Mouse (Mus musculus): Measurements from ENCODE around the gene Ttc21a. TPM values are rescaled to one million over a fixed set of nuclear protein-coding genes. Genes with fewer than 3 reads are reported as not detected.

Gene Ttc21a
- polyA plus RNA-seq, 1 experiment from 2014 or later, result 0.22 TPM

- Histone ChIP-seq H3K36me3 (replicated peaks) (no peaks in the 10 kb centered on the region), H3K9me3 (replicated peaks) (no peaks in the 10 kb centered on the region), H3K27ac (replicated peaks) (peak overlapping the region; percentile 76), H3K4me2 (peak overlapping the region; percentile 81), H3K4me1 (replicated peaks) (peaks cover 65% of the 10 kb centered on the region), H3K9ac (peak overlapping the region; percentile 61), H3K27me3 (peaks cover 51% of the 10 kb centered on the region), H3K4me3 (replicated peaks) (peak overlapping the region; percentile 66)
- WGBS (ENCODE audit: insufficient replicate concordance), result under 1% methylated on average over 48 of the region's 48 CpGs
- peak; percentile 3 for ATAC-seq (ENCODE audit: insufficient read depth)
Observed at GRCm38 (mm10) chr9:119982956-119983551, 45.6 kb downstream of the Ttc21a start.

DNA sequence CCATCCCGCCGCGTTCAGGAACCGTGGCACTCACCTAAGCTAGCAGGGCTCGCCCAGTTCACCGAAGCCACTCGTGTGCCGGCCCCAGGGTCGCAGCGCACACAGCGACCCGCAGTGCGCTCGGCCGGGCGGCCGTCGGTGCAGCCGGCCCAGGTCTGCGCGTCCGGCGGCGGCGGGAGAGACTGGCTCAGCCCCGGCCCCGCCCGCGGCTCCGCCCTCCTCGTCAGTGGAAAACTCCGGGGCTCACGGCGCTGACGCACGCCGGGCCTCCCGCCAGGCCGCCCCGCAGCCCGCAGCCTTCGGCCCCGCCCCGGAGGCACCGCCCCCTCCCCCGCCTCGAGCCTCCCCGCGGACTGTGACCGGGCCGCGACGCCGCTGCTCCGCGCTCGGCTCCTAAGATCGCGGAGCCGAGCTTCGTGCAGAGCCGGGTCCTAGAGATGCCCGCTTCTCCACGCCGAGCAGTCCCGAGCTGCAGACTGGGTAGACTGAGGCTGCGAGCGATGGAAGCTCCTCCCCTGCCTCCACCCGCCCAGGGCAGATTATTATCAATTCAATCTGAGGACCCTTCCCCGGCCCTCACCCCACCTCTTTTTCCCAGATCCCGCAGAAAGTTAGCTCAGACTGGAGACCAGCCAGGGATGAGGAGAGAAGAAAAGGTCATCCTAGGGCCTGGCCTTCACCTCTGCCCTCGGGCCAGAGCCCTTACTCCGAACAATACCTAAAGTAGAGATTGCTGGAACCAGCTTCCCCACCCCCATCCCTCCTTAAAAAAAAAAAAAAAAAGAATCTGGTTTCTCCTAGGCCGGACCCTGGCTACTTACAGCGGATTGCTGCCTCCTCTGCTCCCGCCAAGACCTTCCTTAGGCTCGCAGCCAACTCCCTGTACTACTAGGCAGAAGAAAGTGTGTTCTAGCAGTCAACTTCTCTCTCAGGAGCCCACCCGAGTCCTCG is 46.5 kb downstream of the Ttc21a start:
- ATAC-seq (ENCODE audit: insufficient read depth), result peak; percentile 73

DNA sequence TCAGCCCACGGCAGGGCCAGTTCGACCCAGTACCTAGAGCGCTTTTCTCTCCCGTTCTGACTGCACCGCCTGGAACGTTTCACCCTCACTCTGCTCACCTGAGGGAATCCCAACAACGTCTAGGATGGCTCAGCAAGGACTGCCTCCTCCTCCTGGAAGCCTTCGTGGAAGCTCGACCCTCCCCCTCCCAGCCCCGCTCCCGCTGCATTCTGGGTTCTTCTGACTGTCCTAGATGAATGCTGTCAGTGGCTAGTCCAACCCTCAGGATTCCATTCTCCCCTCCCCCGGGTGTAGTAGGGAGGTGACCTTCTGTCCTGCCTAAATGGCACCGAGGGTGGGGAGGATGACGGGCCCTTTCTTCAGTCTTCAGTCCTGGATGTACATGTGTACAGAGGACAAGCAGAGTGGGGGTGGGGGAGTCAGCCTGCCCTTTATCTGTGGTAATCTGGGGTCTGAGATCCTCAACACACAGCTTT is 47.2 kb downstream of the Ttc21a start, which contains the start of gene Csrnp1:
TSS of gene Csrnp1 (minus strand) at position 123 of the 476 bp plus-strand sequence.
- H3K36me3 ChIP-seq (replicated peaks), result no peaks in the 10 kb centered on the region
- no peak for ATAC-seq (ENCODE audit: insufficient read depth)
- H3K9ac ChIP-seq, result peak within 1 kb of the TSS; percentile 61
- peak within 1 kb of the TSS; percentile 76 for H3K27ac ChIP-seq (replicated peaks)
- H3K27me3 ChIP-seq, result peaks cover 51% of the 10 kb centered on the region
- peak within 1 kb of the TSS; percentile 66 for H3K4me3 ChIP-seq (replicated peaks)
- H3K9me3 ChIP-seq (replicated peaks), result no peaks in the 10 kb centered on the region
- H3K4me1 ChIP-seq (replicated peaks), result peaks cover 51% of the 10 kb centered on the region
- WGBS (ENCODE audit: insufficient replicate concordance), result 14% methylated on average over 14 of the region's 14 CpGs
- peak within 1 kb of the TSS; percentile 81 for H3K4me2 ChIP-seq

More for the DNA sequence above, 46.5 kb downstream of the Ttc21a start:
- H3K9ac ChIP-seq, result peak overlapping the region; percentile 61
- H3K27ac ChIP-seq (replicated peaks), result peak overlapping the region; percentile 76
- H3K27me3 ChIP-seq, result peaks cover 51% of the 10 kb centered on the region
- peak overlapping the region; percentile 81 for H3K4me2 ChIP-seq
- H3K4me3 ChIP-seq (replicated peaks), result peak overlapping the region; percentile 66
- H3K36me3 ChIP-seq (replicated peaks), result no peaks in the 10 kb centered on the region
- 2% methylated on average over 78 of the region's 79 CpGs for WGBS (ENCODE audit: insufficient replicate concordance)
- H3K4me1 ChIP-seq (replicated peaks), result peaks cover 57% of the 10 kb centered on the region
- no peaks in the 10 kb centered on the region for H3K9me3 ChIP-seq (replicated peaks)

GRCm38 (mm10) chr9:119985881-119986574 is 48.6 kb downstream of the Ttc21a start:
- Histone ChIP-seq H3K4me3 (replicated peaks) (no peak overlapping the region), H3K27me3 (peaks cover 51% of the 10 kb centered on the region), H3K4me2 (no peak overlapping the region), H3K9ac (no peak overlapping the region), H3K9me3 (replicated peaks) (no peaks in the 10 kb centered on the region), H3K36me3 (replicated peaks) (no peaks in the 10 kb centered on the region), H3K27ac (replicated peaks) (no peak overlapping the region), H3K4me1 (replicated peaks) (peaks cover 38% of the 10 kb centered on the region)
- no peak for ATAC-seq (ENCODE audit: insufficient read depth)
- WGBS (ENCODE audit: insufficient replicate concordance), result 68% methylated on average over 10 of the region's 10 CpGs

- H3K9ac ChIP-seq, result no peak overlapping the region
- H3K27ac ChIP-seq (replicated peaks), result no peak overlapping the region
- H3K36me3 ChIP-seq (replicated peaks), result no peaks in the 10 kb centered on the region
- H3K4me1 ChIP-seq (replicated peaks), result peaks cover 15% of the 10 kb centered on the region
- H3K27me3 ChIP-seq, result peaks cover 32% of the 10 kb centered on the region
- ATAC-seq (ENCODE audit: insufficient read depth), result no peak
- H3K9me3 ChIP-seq (replicated peaks), result no peaks in the 10 kb centered on the region
- H3K4me3 ChIP-seq (replicated peaks), result no peak overlapping the region
- no peak overlapping the region for H3K4me2 ChIP-seq
- 46% methylated on average over 7 of the region's 7 CpGs for WGBS (ENCODE audit: insufficient replicate concordance)
Observed at GRCm38 (mm10) chr9:119988304-119988703, 50.9 kb downstream of the Ttc21a start.

DNA sequence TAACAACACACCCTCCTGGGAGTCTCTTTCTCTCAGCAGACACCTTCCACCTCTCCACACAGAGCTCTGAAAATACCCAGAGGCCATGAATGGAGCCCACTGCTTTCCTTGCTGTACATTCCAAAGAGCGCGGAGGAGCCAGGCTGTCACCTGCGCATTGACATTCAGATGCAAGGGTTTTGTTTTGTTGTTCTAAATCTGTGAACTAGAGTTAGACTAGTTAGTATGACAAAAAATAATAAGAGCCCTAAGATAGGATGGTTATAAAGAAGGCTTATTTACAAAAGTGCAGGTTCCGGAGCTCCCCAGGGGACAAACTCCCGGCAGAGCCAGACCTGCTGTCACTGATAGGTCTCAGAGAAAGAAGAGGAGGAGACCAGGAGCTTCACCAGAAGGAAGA is 53.9 kb downstream of the Ttc21a start:
- H3K4me1 ChIP-seq (replicated peaks), result no peaks in the 10 kb centered on the region
- no peak overlapping the region for H3K9ac ChIP-seq
- no peak for ATAC-seq (ENCODE audit: insufficient read depth)
- no peak overlapping the region for H3K4me3 ChIP-seq (replicated peaks)
- no peaks in the 10 kb centered on the region for H3K36me3 ChIP-seq (replicated peaks)
- H3K27me3 ChIP-seq, result peaks cover 4% of the 10 kb centered on the region; the same call in 1 of the 2 replicates
- H3K27ac ChIP-seq (replicated peaks), result no peak overlapping the region
- 53% methylated on average over 5 of the region's 5 CpGs for WGBS (ENCODE audit: insufficient replicate concordance)
- no peak overlapping the region for H3K4me2 ChIP-seq
- no peaks in the 10 kb centered on the region for H3K9me3 ChIP-seq (replicated peaks)

DNA sequence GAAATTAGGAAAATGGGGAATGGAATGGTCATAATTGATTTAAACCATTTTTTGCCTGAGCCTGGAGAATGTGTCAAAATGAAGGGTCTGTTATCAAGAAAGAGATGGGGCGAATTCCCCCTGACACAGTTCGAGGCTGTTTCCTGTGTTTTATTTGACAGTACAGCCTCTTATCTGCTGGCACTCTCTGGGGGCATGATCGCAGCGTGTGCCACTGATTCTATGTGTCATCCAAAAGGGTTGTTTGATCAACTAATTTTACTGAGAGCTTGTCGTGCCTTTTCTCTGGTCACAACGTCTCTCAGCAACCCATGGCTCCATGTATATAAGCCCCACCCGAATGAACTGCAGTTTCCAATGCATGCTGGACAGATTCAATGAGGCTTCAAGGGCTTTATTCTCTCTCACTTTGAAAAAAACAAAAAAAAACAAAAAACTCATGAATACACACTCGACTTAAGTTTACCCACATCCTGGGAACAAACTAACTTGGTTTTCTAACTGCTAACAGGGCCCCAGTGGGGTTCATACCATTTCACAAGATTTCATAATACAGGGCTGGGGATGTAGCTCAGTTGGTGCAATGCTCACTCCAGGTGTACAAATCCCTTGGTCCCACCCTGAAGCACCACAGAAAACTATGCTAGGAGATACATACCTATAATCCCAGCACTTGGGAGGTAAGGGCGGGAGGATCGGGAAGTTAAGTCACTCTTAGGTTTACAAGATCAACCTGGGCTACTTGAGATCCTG is 55.9 kb downstream of the Ttc21a start:
- no peaks in the 10 kb centered on the region for H3K27me3 ChIP-seq
- no peaks in the 10 kb centered on the region for H3K4me1 ChIP-seq (replicated peaks)
- ATAC-seq (ENCODE audit: insufficient read depth), result no peak
- no peak overlapping the region for H3K4me3 ChIP-seq (replicated peaks)
- 35% methylated on average over 10 of the region's 10 CpGs for WGBS (ENCODE audit: insufficient replicate concordance)
- no peak overlapping the region for H3K27ac ChIP-seq (replicated peaks)
- no peaks in the 10 kb centered on the region for H3K36me3 ChIP-seq (replicated peaks)
- H3K9ac ChIP-seq, result no peak overlapping the region
- no peaks in the 10 kb centered on the region for H3K9me3 ChIP-seq (replicated peaks)
- H3K4me2 ChIP-seq, result no peak overlapping the region

GRCm38 (mm10) chr9:119994207-119994606 is 56.8 kb downstream of the Ttc21a start:
- Histone ChIP-seq H3K4me3 (replicated peaks) (no peak overlapping the region), H3K36me3 (replicated peaks) (no peaks in the 10 kb centered on the region), H3K9me3 (replicated peaks) (no peaks in the 10 kb centered on the region), H3K4me2 (no peak overlapping the region), H3K27me3 (no peaks in the 10 kb centered on the region; the same call in 1 of the 2 replicates), H3K4me1 (replicated peaks) (no peaks in the 10 kb centered on the region; the same call in 1 of the 2 replicates), H3K9ac (no peak overlapping the region), H3K27ac (replicated peaks) (no peak overlapping the region)
- WGBS (ENCODE audit: insufficient replicate concordance), result 29% methylated on average over 7 of the region's 7 CpGs
- ATAC-seq (ENCODE audit: insufficient read depth), result no peak

GRCm38 (mm10) chr9:119996080-119996479 is 58.7 kb downstream of the Ttc21a start:
- ATAC-seq (ENCODE audit: insufficient read depth), result no peak
- 44% methylated on average over 4 of the region's 4 CpGs for WGBS (ENCODE audit: insufficient replicate concordance)
- H3K27ac ChIP-seq (replicated peaks), result no peak overlapping the region

DNA sequence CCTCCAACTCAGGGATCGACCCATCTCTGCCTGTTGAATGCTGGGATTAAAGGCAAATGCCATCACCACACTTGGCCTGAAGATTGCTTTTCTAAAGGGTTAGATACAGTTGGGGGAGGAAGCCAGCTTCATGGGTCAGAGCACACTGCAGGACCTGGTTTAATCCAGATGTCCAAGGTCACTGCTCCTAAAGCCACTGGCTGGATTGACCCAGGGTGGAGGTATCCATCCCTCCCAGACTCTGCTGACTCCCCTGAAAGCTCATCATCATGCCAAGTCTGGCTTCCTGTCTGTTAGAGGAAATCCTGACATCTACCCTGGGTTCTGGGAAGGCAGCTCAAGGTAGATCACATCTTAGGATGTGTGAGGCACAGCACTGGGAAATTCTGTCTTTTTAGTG is 61.4 kb downstream of the Ttc21a start:
- Histone ChIP-seq H3K27me3 (no peaks in the 10 kb centered on the region; the same call in 1 of the 2 replicates), H3K4me2 (no peak overlapping the region), H3K9ac (no peak overlapping the region), H3K4me3 (replicated peaks) (no peak overlapping the region), H3K4me1 (replicated peaks) (peaks cover 28% of the 10 kb centered on the region), H3K27ac (replicated peaks) (no peak overlapping the region), H3K9me3 (replicated peaks) (no peaks in the 10 kb centered on the region), H3K36me3 (replicated peaks) (no peaks in the 10 kb centered on the region)
- no peak for ATAC-seq (ENCODE audit: insufficient read depth)
- whole genome bisulfite sequencing (ENCODE audit: insufficient replicate concordance), result 62% methylated on average over 1 of the region's 1 CpGs

More at GRCm38 (mm10) chr9:119996080-119996479, 58.7 kb downstream of the Ttc21a start:
- Histone ChIP-seq H3K36me3 (replicated peaks) (no peaks in the 10 kb centered on the region), H3K4me3 (replicated peaks) (no peak overlapping the region), H3K4me2 (no peak overlapping the region), H3K9me3 (replicated peaks) (no peaks in the 10 kb centered on the region), H3K9ac (no peak overlapping the region), H3K27me3 (no peaks in the 10 kb centered on the region; the same call in 1 of the 2 replicates), H3K4me1 (replicated peaks) (peaks cover 7% of the 10 kb centered on the region)
